Mouse (Mus musculus): ENCODE data around the gene Efna2. TPM values are rescaled to one million over a fixed set of nuclear protein-coding genes. Genes with fewer than 3 reads are reported as not detected.

Efna2 gene
- polyA plus RNA-seq, 1 experiment = 1.3 TPM

DNA sequence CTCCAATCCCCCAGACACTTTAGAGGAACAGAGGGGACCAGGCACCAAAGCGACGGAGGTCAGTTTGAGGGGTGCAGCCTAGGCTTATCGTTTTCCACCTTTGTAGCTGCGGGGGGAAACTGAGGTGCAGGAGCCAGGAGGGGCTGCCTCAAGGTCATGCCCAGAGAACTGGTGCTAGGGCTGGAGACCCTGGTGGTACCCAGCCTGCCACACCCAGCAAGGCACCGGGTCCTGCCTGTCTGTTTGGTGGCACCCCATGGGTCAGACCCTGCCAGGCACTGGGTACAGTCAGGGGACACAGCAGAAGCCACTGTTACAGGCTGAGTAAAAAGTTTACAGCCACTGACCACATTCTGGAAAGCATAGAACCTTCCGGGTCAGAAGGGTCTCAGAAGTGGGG lies 1.0 kb downstream of the Efna2 start:
- DNase-seq (ENCODE audit: low read depth in 1 of 2, low spot score in 2 of 2) = no peak
- TF ChIP-seq POLR2A (IDR thresholded peaks at IDR 0.05; ENCODE audit: low read depth, low read length) (no peak), CTCF (IDR thresholded peaks at IDR 0.05; ENCODE audit: extremely low read depth, insufficient read depth, insufficient read length, insufficient replicate concordance) (no peak)
- Histone ChIP-seq H3K4me1 (ENCODE audit: control insufficient read depth, insufficient read depth, insufficient read length) (peaks cover 3% of the 10 kb centered on the region; the same call in 1 of the 2 replicates), H3K27ac (ENCODE audit: insufficient read depth, low read length) (no peak overlapping the region), H3K36me3 (ENCODE audit: control insufficient read depth, insufficient read depth, low read length) (no peaks in the 10 kb centered on the region), H3K27me3 (ENCODE audit: control insufficient read depth, insufficient read depth, low read length) (peaks cover 9% of the 10 kb centered on the region), H3K4me3 (ENCODE audit: extremely low read depth, insufficient read depth, insufficient read length) (no peak overlapping the region)
- WGBS = 68% methylated on average over 6 of the region's 6 CpGs

DNA sequence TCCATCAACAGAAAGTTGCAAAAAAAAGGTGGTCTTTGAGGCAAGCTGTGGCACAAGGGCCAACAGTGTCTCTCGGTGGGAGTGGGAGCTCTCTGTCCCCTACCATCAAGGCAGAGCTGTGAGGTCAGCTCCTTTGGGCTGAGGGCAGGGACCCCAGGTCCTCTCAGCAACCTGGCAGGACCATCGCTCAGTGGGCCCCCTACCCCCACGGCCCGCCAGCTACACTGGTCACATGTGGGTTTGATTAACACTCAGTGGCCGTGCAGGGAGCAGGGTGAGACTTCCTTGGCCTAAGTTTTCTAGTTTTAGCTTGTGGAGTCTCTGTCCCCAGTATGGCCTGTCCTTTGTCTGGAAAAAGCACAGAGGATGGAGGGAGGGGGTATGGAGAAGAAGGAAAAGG lies 1.5 kb downstream of the Efna2 start:
- H3K27ac ChIP-seq (ENCODE audit: insufficient read depth, low read length) = no peak overlapping the region
- WGBS = 84% methylated on average over 5 of the region's 5 CpGs
- no peak overlapping the region for H3K4me3 ChIP-seq (ENCODE audit: extremely low read depth, insufficient read depth, insufficient read length)
- no peak for TF ChIP-seq CTCF (IDR thresholded peaks at IDR 0.05; ENCODE audit: extremely low read depth, insufficient read depth, insufficient read length, insufficient replicate concordance)
- H3K27me3 ChIP-seq (ENCODE audit: control insufficient read depth, insufficient read depth, low read length) = peaks cover 9% of the 10 kb centered on the region
- H3K36me3 ChIP-seq (ENCODE audit: control insufficient read depth, insufficient read depth, low read length) = no peaks in the 10 kb centered on the region
- DNase-seq (ENCODE audit: low read depth in 1 of 2, low spot score in 2 of 2) = no peak
- peaks cover 3% of the 10 kb centered on the region; the same call in 1 of the 2 replicates for H3K4me1 ChIP-seq (ENCODE audit: control insufficient read depth, insufficient read depth, insufficient read length)

DNA sequence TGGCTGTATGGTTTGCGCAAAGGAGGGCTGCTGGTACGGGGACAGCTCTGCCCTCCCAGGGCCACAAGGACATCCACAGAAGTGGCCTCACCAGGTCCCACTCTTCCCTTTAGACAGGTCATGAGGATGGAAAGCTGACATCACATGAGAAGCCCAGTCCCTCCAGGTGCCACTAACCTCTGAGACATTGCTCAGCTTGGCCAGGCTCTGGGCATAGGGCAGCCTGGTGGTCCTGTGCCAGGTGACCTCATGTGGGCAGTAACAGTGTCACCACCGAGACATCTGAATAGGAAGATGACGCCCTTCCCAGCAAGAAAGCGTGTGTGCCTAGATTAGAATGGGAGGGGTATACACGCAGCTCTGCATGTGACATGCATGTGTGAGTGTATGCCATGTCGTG lies 3.3 kb downstream of the Efna2 start:
- no peak for TF ChIP-seq POLR2A (IDR thresholded peaks at IDR 0.05; ENCODE audit: low read depth, low read length)
- TF ChIP-seq CTCF (IDR thresholded peaks at IDR 0.05; ENCODE audit: extremely low read depth, insufficient read depth, insufficient read length, insufficient replicate concordance) = no peak
- WGBS = 88% methylated on average over 7 of the region's 7 CpGs
- no peak overlapping the region for H3K27ac ChIP-seq (ENCODE audit: insufficient read depth, low read length)
- DNase-seq (ENCODE audit: low read depth in 1 of 2, low spot score in 2 of 2) = no peak
- H3K4me3 ChIP-seq (ENCODE audit: extremely low read depth, insufficient read depth, insufficient read length) = no peak overlapping the region
- no peaks in the 10 kb centered on the region for H3K36me3 ChIP-seq (ENCODE audit: control insufficient read depth, insufficient read depth, low read length)
- H3K4me1 ChIP-seq (ENCODE audit: control insufficient read depth, insufficient read depth, insufficient read length) = peaks cover 3% of the 10 kb centered on the region; the same call in 1 of the 2 replicates
- H3K27me3 ChIP-seq (ENCODE audit: control insufficient read depth, insufficient read depth, low read length) = peaks cover 15% of the 10 kb centered on the region

DNA sequence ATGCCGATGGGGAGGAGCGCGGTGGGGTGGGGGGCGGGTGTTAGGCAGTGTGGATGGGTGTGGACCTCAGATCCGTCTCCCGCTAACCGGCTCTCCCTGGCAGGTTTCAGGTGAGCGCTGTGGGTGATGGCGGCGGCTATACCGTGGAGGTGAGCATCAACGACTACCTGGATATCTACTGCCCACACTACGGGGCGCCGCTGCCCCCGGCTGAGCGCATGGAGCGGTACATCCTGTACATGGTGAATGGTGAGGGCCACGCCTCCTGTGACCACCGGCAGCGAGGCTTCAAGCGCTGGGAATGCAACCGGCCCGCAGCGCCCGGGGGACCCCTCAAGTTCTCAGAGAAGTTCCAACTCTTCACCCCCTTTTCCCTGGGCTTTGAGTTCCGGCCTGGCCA lies 7.4 kb downstream of the Efna2 start:
- no peak for DNase-seq (ENCODE audit: low read depth in 1 of 2, low spot score in 2 of 2)
- Histone ChIP-seq H3K27me3 (ENCODE audit: control insufficient read depth, insufficient read depth, low read length) (peaks cover 21% of the 10 kb centered on the region), H3K4me3 (ENCODE audit: extremely low read depth, insufficient read depth, insufficient read length) (no peak overlapping the region), H3K36me3 (ENCODE audit: control insufficient read depth, insufficient read depth, low read length) (no peaks in the 10 kb centered on the region), H3K27ac (ENCODE audit: insufficient read depth, low read length) (no peak overlapping the region), H3K4me1 (ENCODE audit: control insufficient read depth, insufficient read depth, insufficient read length) (peaks cover 7% of the 10 kb centered on the region)
- TF ChIP-seq CTCF (IDR thresholded peaks at IDR 0.05; ENCODE audit: extremely low read depth, insufficient read depth, insufficient read length, insufficient replicate concordance) = no peak
- TF ChIP-seq POLR2A (IDR thresholded peaks at IDR 0.05; ENCODE audit: low read depth, low read length) = no peak
- 39% methylated on average over 27 of the region's 27 CpGs for WGBS

DNA sequence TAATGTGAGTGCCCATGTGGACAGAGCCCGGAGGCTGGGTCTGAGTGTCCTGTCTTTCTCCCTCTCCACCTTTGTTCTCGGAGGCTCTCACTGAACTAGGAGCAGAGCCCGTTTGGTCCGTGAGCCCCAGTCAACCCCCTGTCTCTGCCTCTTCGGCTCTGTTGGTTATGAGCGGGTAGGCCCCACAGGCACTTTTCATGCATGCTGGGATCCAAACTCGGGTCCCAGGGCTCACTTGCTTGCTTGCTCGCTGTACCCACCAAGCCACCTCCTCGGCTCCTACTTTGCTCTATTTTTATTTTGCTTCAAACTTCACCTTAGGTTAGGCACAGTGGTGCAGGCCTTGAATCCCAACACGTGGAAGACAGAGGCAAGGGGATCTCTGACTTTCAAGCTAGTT lies 8.5 kb downstream of the Efna2 start:
- no peak overlapping the region for H3K4me3 ChIP-seq (ENCODE audit: extremely low read depth, insufficient read depth, insufficient read length)
- H3K4me1 ChIP-seq (ENCODE audit: control insufficient read depth, insufficient read depth, insufficient read length) = peaks cover 7% of the 10 kb centered on the region
- DNase-seq (ENCODE audit: low read depth in 1 of 2, low spot score in 2 of 2) = no peak
- peaks cover 25% of the 10 kb centered on the region for H3K27me3 ChIP-seq (ENCODE audit: control insufficient read depth, insufficient read depth, low read length)
- WGBS = 88% methylated on average over 10 of the region's 10 CpGs
- no peaks in the 10 kb centered on the region for H3K36me3 ChIP-seq (ENCODE audit: control insufficient read depth, insufficient read depth, low read length)
- TF ChIP-seq CTCF (IDR thresholded peaks at IDR 0.05; ENCODE audit: extremely low read depth, insufficient read depth, insufficient read length, insufficient replicate concordance) = no peak
- TF ChIP-seq POLR2A (IDR thresholded peaks at IDR 0.05; ENCODE audit: low read depth, low read length) = no peak
- no peak overlapping the region for H3K27ac ChIP-seq (ENCODE audit: insufficient read depth, low read length)

DNA sequence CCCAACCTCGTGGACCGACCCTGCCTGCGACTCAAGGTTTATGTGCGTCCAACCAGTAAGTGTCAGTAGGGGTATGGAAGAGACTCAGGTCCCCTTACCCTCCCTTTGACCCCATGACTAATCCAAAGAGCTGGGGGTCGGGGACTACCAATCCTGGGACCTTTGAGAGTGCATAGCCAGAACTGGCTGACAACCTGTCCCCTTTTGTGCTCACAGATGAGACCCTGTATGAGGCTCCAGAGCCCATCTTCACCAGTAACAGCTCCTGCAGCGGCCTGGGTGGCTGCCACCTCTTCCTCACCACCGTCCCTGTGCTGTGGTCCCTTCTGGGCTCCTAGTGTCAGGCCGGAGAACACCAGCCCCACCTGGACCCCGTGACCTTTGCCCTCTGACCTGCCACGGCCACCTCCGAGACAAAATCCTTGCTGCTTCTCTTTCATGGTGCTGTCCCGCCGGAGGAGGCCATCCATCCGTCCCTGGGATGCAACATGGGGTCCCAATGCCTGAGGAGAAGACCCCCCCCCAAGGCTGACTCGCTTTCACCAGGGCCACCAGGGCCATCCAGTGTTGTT lies 9.3 kb downstream of the Efna2 start:
- Histone ChIP-seq H3K36me3 (ENCODE audit: control insufficient read depth, insufficient read depth, low read length) (no peaks in the 10 kb centered on the region), H3K27me3 (ENCODE audit: control insufficient read depth, insufficient read depth, low read length) (peaks cover 25% of the 10 kb centered on the region), H3K4me1 (ENCODE audit: control insufficient read depth, insufficient read depth, insufficient read length) (peaks cover 7% of the 10 kb centered on the region), H3K4me3 (ENCODE audit: extremely low read depth, insufficient read depth, insufficient read length) (no peak overlapping the region), H3K27ac (ENCODE audit: insufficient read depth, low read length) (no peak overlapping the region)
- TF ChIP-seq CTCF (IDR thresholded peaks at IDR 0.05; ENCODE audit: extremely low read depth, insufficient read depth, insufficient read length, insufficient replicate concordance) = no peak
- no peak for TF ChIP-seq POLR2A (IDR thresholded peaks at IDR 0.05; ENCODE audit: low read depth, low read length)
- DNase-seq (ENCODE audit: low read depth in 1 of 2, low spot score in 2 of 2) = no peak
- 90% methylated on average over 15 of the region's 15 CpGs for WGBS

DNA sequence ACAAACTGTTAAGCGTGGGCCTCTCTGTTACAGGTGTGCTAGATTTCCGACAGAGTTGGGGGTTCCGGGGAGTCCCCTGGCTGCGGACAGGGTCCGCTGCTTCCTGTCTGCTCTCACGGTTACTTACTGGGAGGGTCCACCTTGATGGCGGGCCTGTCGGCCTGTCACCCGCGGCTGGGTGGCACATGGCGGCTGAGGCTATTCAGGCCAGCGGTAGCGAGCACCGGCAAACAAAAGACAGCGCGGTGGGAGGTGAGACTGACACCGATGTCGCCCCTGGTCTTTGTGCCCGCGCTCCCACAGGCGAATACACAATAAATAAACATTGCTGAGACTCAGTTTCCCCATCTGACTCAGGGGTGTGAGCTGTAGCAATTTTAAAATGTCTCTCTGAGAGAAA lies 10.7 kb downstream of the Efna2 start:
- Histone ChIP-seq H3K27me3 (ENCODE audit: control insufficient read depth, insufficient read depth, low read length) (peaks cover 25% of the 10 kb centered on the region), H3K4me3 (ENCODE audit: extremely low read depth, insufficient read depth, insufficient read length) (no peak overlapping the region; the same call in 1 of the 2 replicates), H3K4me1 (ENCODE audit: control insufficient read depth, insufficient read depth, insufficient read length) (peaks cover 7% of the 10 kb centered on the region), H3K27ac (ENCODE audit: insufficient read depth, low read length) (no peak overlapping the region), H3K36me3 (ENCODE audit: control insufficient read depth, insufficient read depth, low read length) (no peaks in the 10 kb centered on the region)
- TF ChIP-seq CTCF (IDR thresholded peaks at IDR 0.05; ENCODE audit: extremely low read depth, insufficient read depth, insufficient read length, insufficient replicate concordance) = no peak
- no peak for TF ChIP-seq POLR2A (IDR thresholded peaks at IDR 0.05; ENCODE audit: low read depth, low read length)
- WGBS = 7% methylated on average over 21 of the region's 21 CpGs
- DNase-seq (ENCODE audit: low read depth in 1 of 2, low spot score in 2 of 2) = no peak

All from spleen, adult 2 months (tissue).